ENCODE assay signal across 10 mouse cellular contexts in genomic region chr6:100432688-100433533, GRCm38 (mm10).
A peak's percentile ranks its signal among the peaks of the same experiment; 100 is the strongest.
DNase-seq lines count a peak whose midpoint lies in the region; ATAC-seq and TF ChIP-seq lines count a peak whose summit lies in the region.
"Had no signal": no experiment of that assay in that cellular context is flagged by ENCODE, and none has a peak within 500 bp of the region (broad histone marks: within the 10 kb centered on the region; RNA-seq: fewer than 3 reads in every experiment).

No protein-coding gene starts in this region.

- no peak for TF ChIP-seq POLR2A in cerebellum, adult 2 months (IDR thresholded peaks at IDR 0.05; ENCODE audit: borderline replicate concordance, insufficient read depth, low read length)

- no peaks in the 10 kb centered on the region for H3K27me3 ChIP-seq in forebrain, postnatal 0 days (ENCODE audit: insufficient read depth, low read length)
- H3K27me3 ChIP-seq in liver, embryonic 15.5 days = no peaks in the 10 kb centered on the region
- no peaks in the 10 kb centered on the region for H3K27me3 ChIP-seq in cerebellum, adult 2 months (ENCODE audit: control insufficient read depth, insufficient read depth, low read length)
- H3K27me3 ChIP-seq: CH12.LX had no signal

- no peak for TF ChIP-seq CTCF in layer of hippocampus, adult 2 months (conservative IDR thresholded peaks at IDR 0.05)
- TF ChIP-seq CTCF in forebrain, postnatal 0 days (IDR thresholded peaks at IDR 0.05; ENCODE audit: low read depth) = no peak
- no peak for TF ChIP-seq CTCF in cerebellum, adult 2 months (IDR thresholded peaks at IDR 0.05; ENCODE audit: borderline replicate concordance, insufficient read depth, low read depth, low read length)

- H3K9me3 ChIP-seq in forebrain, postnatal 0 days (ENCODE audit: low read length) = no peaks in the 10 kb centered on the region
- no peaks in the 10 kb centered on the region for H3K9me3 ChIP-seq in liver, embryonic 15.5 days (replicated peaks)

- H3K36me3 ChIP-seq in forebrain, postnatal 0 days (ENCODE audit: insufficient read depth) = no peaks in the 10 kb centered on the region
- no peaks in the 10 kb centered on the region for H3K36me3 ChIP-seq in liver, embryonic 15.5 days (replicated peaks)

- WGBS in forebrain, postnatal 0 days = 26% methylated on average over 17 of the region's 17 CpGs
- 51% methylated on average over 17 of the region's 17 CpGs for WGBS in liver, embryonic 15.5 days (ENCODE audit: insufficient replicate concordance)
- 73% methylated on average over 17 of the region's 17 CpGs for WGBS in cerebellum, adult 2 months

- DNase-seq in layer of hippocampus, adult 2 months (ENCODE audit: low spot score in 2 of 2) = peak; percentile 7 to 13
- no peak for DNase-seq in layer of hippocampus, postnatal 36 days
- no peak for DNase-seq in forebrain, postnatal 0 days
- peak; percentile 28 for DNase-seq in right cerebral cortex, postnatal 14 days
- DNase-seq in cerebellum, adult 2 months = no peak
- no peak for DNase-seq in lung, postnatal 36 days
- no peak for DNase-seq in heart, adult 18-20 months
- DNase-seq: lung, embryonic 14.5 days had no signal

- ATAC-seq in forebrain, postnatal 0 days = peak; percentile 50; the same call in 1 of the 2 replicates
- peak; percentile 68 for ATAC-seq in liver, embryonic 15.5 days (ENCODE audit: insufficient read depth)

- 0 out of 2 replicates have a peak, but pooled peaks cover under 1% of the 10 kb centered on the region for H3K4me1 ChIP-seq in forebrain, postnatal 0 days (ENCODE audit: insufficient read depth)
- peaks cover 7% of the 10 kb centered on the region; the same call in 1 of the 2 replicates for H3K4me1 ChIP-seq in liver, embryonic 15.5 days (replicated peaks)
- peaks cover 9% of the 10 kb centered on the region; the same call in 1 of the 2 replicates for H3K4me1 ChIP-seq in cerebellum, adult 2 months (ENCODE audit: control insufficient read depth, insufficient read depth, low read length)

- H3K9ac ChIP-seq in forebrain, postnatal 0 days = no peak overlapping the region
- H3K9ac ChIP-seq in liver, embryonic 15.5 days = no peak overlapping the region
- H3K9ac ChIP-seq: lung, embryonic 14.5 days had no signal

- no peak overlapping the region for H3K4me3 ChIP-seq in layer of hippocampus, adult 2 months
- no peak overlapping the region for H3K4me3 ChIP-seq in forebrain, postnatal 0 days (ENCODE audit: low read depth, low read length)
- no peak overlapping the region for H3K4me3 ChIP-seq in liver, embryonic 15.5 days (replicated peaks)
- no peak overlapping the region for H3K4me3 ChIP-seq in cerebellum, adult 2 months (replicated peaks; ENCODE audit: insufficient read depth, low read depth, low read length)

- no peak overlapping the region for H3K4me2 ChIP-seq in forebrain, postnatal 0 days (ENCODE audit: low read depth)
- no peak overlapping the region for H3K4me2 ChIP-seq in liver, embryonic 15.5 days
- H3K4me2 ChIP-seq: lung, embryonic 14.5 days had no signal

- H3K27ac ChIP-seq in layer of hippocampus, adult 2 months = no peak overlapping the region
- H3K27ac ChIP-seq in forebrain, postnatal 0 days (ENCODE audit: low read depth, low read length) = no peak overlapping the region
- no peak overlapping the region for H3K27ac ChIP-seq in liver, embryonic 15.5 days (replicated peaks)
- no peak overlapping the region for H3K27ac ChIP-seq in cerebellum, adult 2 months (ENCODE audit: insufficient read depth, low read length)

Comparison
In these comparisons a context has a peak if more than half of its experiments do, and no peak if none do; other contexts are left out.
1. DNase-seq: peak in layer of hippocampus, adult 2 months (2 of 2) and right cerebral cortex, postnatal 14 days (single experiment); none in layer of hippocampus, postnatal 36 days (0 of 2), forebrain, postnatal 0 days (single experiment), cerebellum, adult 2 months (0 of 2), lung, postnatal 36 days (single experiment) and heart, adult 18-20 months (0 of 2).